Mouse (Mus musculus) left cerebral cortex, postnatal 36 days (tissue): ENCODE measurements around the gene Rcc1l. TPM values are rescaled to one million over a fixed set of nuclear protein-coding genes. Genes with fewer than 3 reads are reported as not detected.
A peak's percentile ranks its signal among the peaks of the same experiment; 100 is the strongest.

ENCODE experiments used
- DNase-seq, 2 experiments: peaks; one replicate each; pipeline ENCODE4 v3.0.0; 2021 to 2022; ENCODE audit warnings: low spot score in 2 of 2, mixed read lengths in 1 of 2
- intact Hi-C: fragments of 180-260 bp; cut with DNase I; formaldehyde crosslinking; loops from one replicate; pipeline ENCODE4 v1.15.1; 2025
- total RNA-seq, 2 experiments: library from RNA; stranded (reverse); gene quantifications; 2 replicates each; pipeline ENCODE4 v1.2.3; 2021

The Rcc1l gene
- total RNA-seq, 2 experiments from 2014 or later: 15.2 to 16.5 TPM

- intact Hi-C loops: no loop called here
- no peak for DNase-seq
These were observed 55.3 kb downstream of the Rcc1l start for GRCm38 (mm10) chr5:134121138-134121892.

GRCm38 (mm10) chr5:134120135-134120534 is 56.4 kb downstream of the Rcc1l start:
- intact Hi-C loops: no loop called here

GRCm38 (mm10) chr5:134119481-134120120 is 57.0 kb downstream of the Rcc1l start:
- DNase-seq: no peak
- intact Hi-C loops: no loop called here

More at GRCm38 (mm10) chr5:134120135-134120534, 56.4 kb downstream of the Rcc1l start:
- DNase-seq: no peak

GRCm38 (mm10) chr5:134118798-134119407 is 57.7 kb downstream of the Rcc1l start:
- DNase-seq: no peak
- intact Hi-C loops: no loop called here

GRCm38 (mm10) chr5:134115639-134116259 is 60.8 kb downstream of the Rcc1l start:
- no peak for DNase-seq
- intact Hi-C loops: no loop called here

GRCm38 (mm10) chr5:134114981-134115380 is 61.6 kb downstream of the Rcc1l start:
- intact Hi-C loops: no loop called here
- DNase-seq: no peak

GRCm38 (mm10) chr5:134105829-134106228 is 70.7 kb downstream of the Rcc1l start:
- intact Hi-C loops: no loop called here
- no peak for DNase-seq

GRCm38 (mm10) chr5:134102720-134103119 is 73.9 kb downstream of the Rcc1l start:
- DNase-seq: no peak
- intact Hi-C loops: no loop called here

- intact Hi-C loops: no loop called here
- no peak for DNase-seq
These were observed 74.7 kb downstream of the Rcc1l start for GRCm38 (mm10) chr5:134101883-134102282.

GRCm38 (mm10) chr5:134101322-134101721 is 75.3 kb downstream of the Rcc1l start:
- intact Hi-C loops: no loop called here
- no peak for DNase-seq

GRCm38 (mm10) chr5:134100232-134100771 is 76.3 kb downstream of the Rcc1l start:
- DNase-seq: no peak
- intact Hi-C loops: no loop called here

- peak; percentile 95 to 96 for DNase-seq
- intact Hi-C loops: no loop called here
These were observed 76.9 kb downstream of the Rcc1l start, which contains the start of gene Castor2 for GRCm38 (mm10) chr5:134099496-134100211. Gene Castor2, plus strand, starts transcription at chr5:134099711.

GRCm38 (mm10) chr5:134098976-134099375 is 77.6 kb downstream of the Rcc1l start:
- DNase-seq: peak in 1 of 2 experiments; percentile 60
- intact Hi-C loops: no loop called here

GRCm38 (mm10) chr5:134098341-134098902 is 78.2 kb downstream of the Rcc1l start:
- DNase-seq: no peak
- intact Hi-C loops: no loop called here

Other genes with a start within 250 kb of the Rcc1l start
- 10 to 100 TPM; 81.8 to 92.0 TPM for gene Castor2, start 77.1 kb downstream of the Rcc1l start, total RNA-seq
- 10 to 100 TPM; 14.5 to 18.6 TPM for gene Gtf2ird2, start 7.2 kb upstream of the Rcc1l start, total RNA-seq
- gene Ncf1, start 52.9 kb upstream of the Rcc1l start, total RNA-seq: 1 to 10 TPM; 6.5 to 7.2 TPM
- gene Gtf2i, start 138.0 kb upstream of the Rcc1l start, total RNA-seq: 100 to 1,000 TPM; 212 to 223 TPM